In genomic region chr5:32139516-32140037, GRCm38 (mm10) we compare ENCODE assay signal across 9 mouse cellular contexts. TPM values are rescaled to one million over a fixed set of nuclear protein-coding genes. Genes with fewer than 3 reads are reported as not detected.
A peak's percentile ranks its signal among the peaks of the same experiment; 100 is the strongest.
DNase-seq lines count a peak whose midpoint lies in the region; ATAC-seq and TF ChIP-seq lines count a peak whose summit lies in the region.
"Had no signal": no experiment of that assay in that cellular context is flagged by ENCODE, and none has a peak within 500 bp of the region (broad histone marks: within the 10 kb centered on the region; RNA-seq: fewer than 3 reads in every experiment).

No protein-coding gene starts in this region.

- peak; percentile 35 to 59 for DNase-seq in cerebellum, adult 18-20 months
- DNase-seq in cerebellum, adult 11-12 months: no peak
- peak; percentile 56 for DNase-seq in urinary bladder, postnatal 25 days (ENCODE audit: low spot score)
- no peak for DNase-seq in urinary bladder, adult 2 months (ENCODE audit: low spot score)
- DNase-seq in kidney, adult 9 months: peak; percentile 87
- peak; percentile 54 for DNase-seq in lung, adult 2 months
- DNase-seq in testis, postnatal 10 days (ENCODE audit: low spot score): peak; percentile 56

- peaks cover 5% of the 10 kb centered on the region; the same call in 1 of the 2 replicates for H3K36me3 ChIP-seq in embryonic facial prominence, embryonic 15.5 days

- H3K27me3 ChIP-seq in embryonic facial prominence, embryonic 15.5 days: no peaks in the 10 kb centered on the region
- H3K27me3 ChIP-seq: Patski had no signal

- peak; percentile 32; the same call in 1 of the 2 replicates for TF ChIP-seq CTCF in lung, adult 2 months (IDR thresholded peaks at IDR 0.05; ENCODE audit: insufficient read depth, low read length)

- no peak for ATAC-seq in embryonic facial prominence, embryonic 15.5 days (ENCODE audit: insufficient number of reproducible peaks, low FRiP score, low TSS enrichment, low read depth)
- ATAC-seq: Patski had no signal

- no peaks in the 10 kb centered on the region for H3K9me3 ChIP-seq in embryonic facial prominence, embryonic 15.5 days (replicated peaks)

- H3K4me2 ChIP-seq in embryonic facial prominence, embryonic 15.5 days (replicated peaks): peak overlapping the region; percentile 74

- H3K4me1 ChIP-seq in embryonic facial prominence, embryonic 15.5 days: peaks cover 61% of the 10 kb centered on the region
- peaks cover 24% of the 10 kb centered on the region for H3K4me1 ChIP-seq in lung, adult 2 months (ENCODE audit: control insufficient read depth, insufficient read depth, low read length)

- 14% methylated on average over 9 of the region's 9 CpGs for WGBS in embryonic facial prominence, embryonic 15.5 days
- 14% methylated on average over 9 of the region's 9 CpGs for WGBS in lung, adult 2 months

- H3K4me3 ChIP-seq in embryonic facial prominence, embryonic 15.5 days (replicated peaks): peak overlapping the region; percentile 74
- peak overlapping the region; percentile 34 for H3K4me3 ChIP-seq in lung, adult 2 months (replicated peaks; ENCODE audit: extremely low read depth, low read depth, low read length)

- peak overlapping the region; percentile 100 for H3K27ac ChIP-seq in embryonic facial prominence, embryonic 15.5 days (replicated peaks)

- no peak overlapping the region for H3K9ac ChIP-seq in embryonic facial prominence, embryonic 15.5 days

- TF ChIP-seq POLR2A in lung, adult 2 months (IDR thresholded peaks at IDR 0.05; ENCODE audit: borderline replicate concordance, extremely low read depth, low read depth, low read length): peak; percentile 27; the same call in 1 of the 2 replicates

RNA-seq across cellular contexts. Expression of gene Fosl2, which starts 4.0 kb away (rescaled TPM):
- 44.7 and 51.4 TPM in 2 replicates for polyA plus RNA-seq in urinary bladder, adult 2 months (2012; rRNA removed)
- polyA plus RNA-seq in embryonic facial prominence, embryonic 15.5 days (2015; fragmentation: Nextera tagmentation; extraction: Ambion mirVana): 12.5 and 14.0 TPM in 2 replicates
- polyA plus RNA-seq in lung, adult 2 months (2012; rRNA removed): 22.6 and 25.2 TPM in 2 replicates

Comparison
In these comparisons a context has a peak if more than half of its experiments do, and no peak if none do; other contexts are left out.
1. DNase-seq: peak in cerebellum, adult 18-20 months (2 of 2), urinary bladder, postnatal 25 days (single experiment), kidney, adult 9 months (single experiment), lung, adult 2 months (single experiment) and testis, postnatal 10 days (single experiment); none in cerebellum, adult 11-12 months (single experiment) and urinary bladder, adult 2 months (single experiment).